Mouse (Mus musculus) hindbrain, embryonic 14.5 days (tissue): ENCODE measurements around the gene Piezo1. TPM values are rescaled to one million over a fixed set of nuclear protein-coding genes. Genes with fewer than 3 reads are reported as not detected.
A peak's percentile ranks its signal among the peaks of the same experiment; 100 is the strongest.

ENCODE experiments used
- ATAC-seq: fragments of 200-750 bp; cut with Nextera tagmentation; 2 replicates; pipeline ENCODE4 v1.8.0; 2017; ENCODE audit warnings: moderate number of reproducible peaks, mild to moderate bottlenecking, moderate TSS enrichment, moderate library complexity; ENCODE audit not compliant: low FRiP score
- DNase-seq: peaks from one replicate; pipeline ENCODE4 v3.0.0-alpha.2; 2015; ENCODE audit warnings: low spot score
- H3K27ac ChIP-seq: fragments of 300-500 bp; sonication (generic); 2 replicates; pipeline ENCODE4 v1.5.1; 2014; ENCODE audit warnings: mild to moderate bottlenecking, moderate library complexity
- H3K27me3 ChIP-seq: fragments of 300-500 bp; sonication (generic); 2 replicates; pipeline ENCODE4 v1.6.1; 2014; ENCODE audit warnings: mild to moderate bottlenecking, low read length, mixed read lengths; ENCODE audit not compliant: control insufficient read depth, insufficient read depth
- H3K36me3 ChIP-seq: fragments of 300-500 bp; sonication (generic); replicated peaks from 2 replicates; pipeline ENCODE4 v1.6.1; 2014; ENCODE audit not compliant: control insufficient read depth, insufficient read depth
- H3K4me1 ChIP-seq: fragments of 300-500 bp; sonication (generic); replicated peaks from 2 replicates; pipeline ENCODE4 v1.6.1; 2014; ENCODE audit warnings: antibody characterized with exemption, low read length, mixed read lengths; ENCODE audit not compliant: control insufficient read depth, insufficient read depth
- H3K4me2 ChIP-seq: fragments of 300-500 bp; sonication (generic); replicated peaks from 2 replicates; pipeline ENCODE4 v1.6.1; 2014; ENCODE audit warnings: mild to moderate bottlenecking, moderate library complexity
- H3K4me3 ChIP-seq: fragments of 300-500 bp; sonication (generic); replicated peaks from 2 replicates; pipeline ENCODE4 v1.5.1; 2014; ENCODE audit warnings: mild to moderate bottlenecking, low read length
- H3K9ac ChIP-seq: fragments of 300-500 bp; sonication (generic); 2 replicates; pipeline ENCODE4 v1.6.1; 2014
- H3K9me3 ChIP-seq: fragments of 300-500 bp; sonication (generic); 2 replicates; pipeline ENCODE4 v1.6.1; 2016; ENCODE audit warnings: low read length; ENCODE audit not compliant: control insufficient read depth
- WGBS: fragments of 180-500 bp; shearing (Covaris S2); extraction: QIAGEN DNeasy Blood & Tissue Kit; methylation state at CpG from one replicate; pipeline ENCODE4 v1.1.7; 2014; 5-methylcytosine and 5-hydroxymethylcytosine counted together
- polyA plus RNA-seq: library from polyadenylated mRNA; unstranded; fragments of >200 nt; fragmentation: Nextera tagmentation; extraction: Ambion mirVana; gene quantifications from 2 replicates; pipeline ENCODE4 v1.2.1, GENCODE M21; 2014

Piezo1 gene
- polyA plus RNA-seq, 1 experiment from 2014 or later = 3.1 TPM

GRCm38 (mm10) chr8:122537812-122538211, 13.3 kb downstream of the Piezo1 start:
- H3K9ac ChIP-seq = no peak overlapping the region
- H3K4me3 ChIP-seq = no peak overlapping the region
- no peaks in the 10 kb centered on the region for H3K4me1 ChIP-seq
- H3K9me3 ChIP-seq = no peaks in the 10 kb centered on the region
- DNase-seq (no peak), ATAC-seq (no peak)
- H3K27ac ChIP-seq = no peak overlapping the region
- no peaks in the 10 kb centered on the region for H3K27me3 ChIP-seq
- H3K4me2 ChIP-seq = no peak overlapping the region
- WGBS = 85% methylated on average over 2 of the region's 2 CpGs
- H3K36me3 ChIP-seq = no peaks in the 10 kb centered on the region

DNA sequence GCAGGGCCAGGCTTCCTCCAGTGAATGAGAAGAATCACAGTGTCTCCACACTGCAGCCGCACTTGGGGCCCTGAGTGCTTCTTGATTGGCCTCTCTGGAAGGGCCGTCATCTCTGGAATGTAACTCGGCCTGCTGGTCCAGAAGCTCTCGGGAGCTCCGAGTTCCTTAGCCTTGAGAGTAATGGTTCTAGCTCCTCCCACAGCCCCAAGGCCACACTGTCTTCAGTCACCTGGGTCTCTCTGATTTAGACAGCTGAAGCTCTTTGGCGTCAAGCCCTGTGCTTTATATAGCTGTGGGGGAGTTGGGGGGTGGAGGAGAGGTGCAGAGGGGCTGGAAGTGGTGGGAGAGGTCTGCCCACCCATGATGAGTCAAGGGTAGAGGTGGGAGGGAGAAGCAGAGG, 14.1 kb downstream of the Piezo1 start:
- Histone ChIP-seq H3K27me3 (no peaks in the 10 kb centered on the region), H3K36me3 (no peaks in the 10 kb centered on the region), H3K27ac (no peak overlapping the region), H3K4me1 (no peaks in the 10 kb centered on the region), H3K4me3 (no peak overlapping the region), H3K4me2 (no peak overlapping the region), H3K9ac (no peak overlapping the region), H3K9me3 (no peaks in the 10 kb centered on the region)
- DNase-seq (no peak), ATAC-seq (no peak)
- 68% methylated on average over 6 of the region's 6 CpGs for WGBS

DNA sequence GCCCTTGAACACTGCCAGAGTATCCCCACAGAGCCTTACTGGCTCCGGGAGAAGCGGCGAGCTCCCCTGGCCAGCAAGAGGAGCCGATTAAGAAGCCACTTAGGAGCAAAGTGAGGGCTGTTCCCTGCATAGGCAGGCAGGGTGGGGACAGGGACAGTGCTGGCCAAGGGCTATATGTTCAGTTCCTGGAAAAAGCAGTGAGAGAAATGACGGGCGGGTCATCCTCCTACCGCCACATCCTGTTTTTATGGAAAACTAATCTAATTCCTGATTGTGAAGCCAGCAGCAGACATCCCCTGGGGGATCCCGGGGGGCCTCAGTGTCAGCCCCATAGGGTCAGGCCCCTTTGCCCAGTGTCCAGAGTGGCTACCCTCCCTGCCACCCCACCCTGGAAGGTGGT, 19.8 kb downstream of the Piezo1 start:
- no peaks in the 10 kb centered on the region for H3K36me3 ChIP-seq
- H3K9ac ChIP-seq = no peak overlapping the region
- no peaks in the 10 kb centered on the region for H3K27me3 ChIP-seq
- H3K4me1 ChIP-seq = no peaks in the 10 kb centered on the region
- H3K4me3 ChIP-seq = no peak overlapping the region
- DNase-seq (no peak), ATAC-seq (no peak)
- 88% methylated on average over 8 of the region's 8 CpGs for WGBS
- H3K9me3 ChIP-seq = no peaks in the 10 kb centered on the region
- H3K4me2 ChIP-seq = no peak overlapping the region
- H3K27ac ChIP-seq = no peak overlapping the region

DNA sequence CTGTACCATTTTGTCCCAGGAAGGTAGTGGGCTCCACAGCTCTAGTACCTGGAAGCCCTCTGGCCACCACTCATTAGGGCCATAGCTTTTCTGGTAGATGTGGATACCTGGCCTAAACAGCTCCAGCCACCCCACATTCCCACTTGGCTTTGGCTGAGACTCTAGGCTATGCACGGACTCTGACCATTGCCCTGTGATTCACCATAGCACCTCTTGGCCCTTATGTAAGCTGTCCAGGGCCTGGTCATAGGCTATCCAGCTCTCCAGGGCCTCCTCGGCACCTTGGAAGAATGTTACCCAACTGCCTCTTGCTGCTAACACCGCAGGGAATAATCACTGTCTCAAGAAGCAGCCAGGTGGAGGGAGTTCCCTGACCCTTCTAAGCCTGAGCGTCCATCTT, 22.0 kb downstream of the Piezo1 start:
- 90% methylated on average over 4 of the region's 4 CpGs for WGBS
- ATAC-seq (no peak), DNase-seq (no peak)
- Histone ChIP-seq H3K9me3 (no peaks in the 10 kb centered on the region), H3K27ac (no peak overlapping the region), H3K4me2 (no peak overlapping the region), H3K4me3 (no peak overlapping the region), H3K4me1 (peaks cover 12% of the 10 kb centered on the region), H3K9ac (no peak overlapping the region), H3K27me3 (no peaks in the 10 kb centered on the region), H3K36me3 (no peaks in the 10 kb centered on the region)

DNA sequence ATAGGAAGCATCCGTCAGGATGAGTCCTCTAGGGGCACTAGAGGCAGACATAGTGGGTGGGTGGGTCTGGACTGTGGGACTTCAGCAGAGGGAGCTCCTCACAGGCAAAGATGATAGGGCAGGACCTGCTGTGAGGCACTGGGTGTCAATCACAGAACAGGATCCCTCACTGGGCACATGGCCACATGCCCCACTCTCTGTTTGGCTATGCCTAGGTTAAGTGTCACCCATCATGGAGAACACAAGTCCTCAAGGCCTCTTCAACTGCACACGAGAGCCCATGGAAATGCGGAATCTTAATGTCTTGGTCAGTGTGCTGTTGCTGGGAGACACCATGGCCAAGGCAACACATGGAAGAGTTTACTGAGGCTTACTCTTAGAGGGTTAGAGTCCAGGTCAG, 23.2 kb downstream of the Piezo1 start:
- Histone ChIP-seq H3K4me3 (no peak overlapping the region), H3K4me1 (peaks cover 24% of the 10 kb centered on the region), H3K27ac (no peak overlapping the region), H3K36me3 (no peaks in the 10 kb centered on the region), H3K4me2 (no peak overlapping the region), H3K9me3 (no peaks in the 10 kb centered on the region), H3K9ac (no peak overlapping the region), H3K27me3 (no peaks in the 10 kb centered on the region)
- WGBS = 96% methylated on average over 3 of the region's 3 CpGs
- no peak for ATAC-seq
- no peak for DNase-seq

GRCm38 (mm10) chr8:122526526-122527170, 24.5 kb downstream of the Piezo1 start:
- Histone ChIP-seq H3K4me2 (no peak overlapping the region), H3K27ac (no peak overlapping the region), H3K36me3 (no peaks in the 10 kb centered on the region), H3K9ac (no peak overlapping the region), H3K4me1 (peaks cover 28% of the 10 kb centered on the region), H3K4me3 (no peak overlapping the region), H3K9me3 (no peaks in the 10 kb centered on the region), H3K27me3 (no peaks in the 10 kb centered on the region)
- WGBS = 74% methylated on average over 7 of the region's 7 CpGs
- no peak for DNase-seq
- ATAC-seq = no peak

GRCm38 (mm10) chr8:122526084-122526483, 25.0 kb downstream of the Piezo1 start:
- WGBS = 75% methylated on average over 3 of the region's 3 CpGs
- ATAC-seq = no peak

GRCm38 (mm10) chr8:122525004-122525403, 26.1 kb downstream of the Piezo1 start:
- Histone ChIP-seq H3K36me3 (no peaks in the 10 kb centered on the region), H3K4me1 (peaks cover 28% of the 10 kb centered on the region), H3K9ac (no peak overlapping the region), H3K4me2 (no peak overlapping the region), H3K27me3 (no peaks in the 10 kb centered on the region), H3K9me3 (no peaks in the 10 kb centered on the region), H3K4me3 (no peak overlapping the region), H3K27ac (no peak overlapping the region)
- DNase-seq = no peak
- WGBS = 78% methylated on average over 6 of the region's 6 CpGs
- ATAC-seq = 0 out of 2 replicates have a peak, but pooled peaks have one; percentile 3

More at GRCm38 (mm10) chr8:122526084-122526483, 25.0 kb downstream of the Piezo1 start:
- H3K9ac ChIP-seq = no peak overlapping the region
- no peak overlapping the region for H3K27ac ChIP-seq
- no peak overlapping the region for H3K4me3 ChIP-seq
- H3K9me3 ChIP-seq = no peaks in the 10 kb centered on the region
- H3K4me2 ChIP-seq = no peak overlapping the region
- no peaks in the 10 kb centered on the region for H3K27me3 ChIP-seq
- no peaks in the 10 kb centered on the region for H3K36me3 ChIP-seq
- no peak for DNase-seq
- H3K4me1 ChIP-seq = peaks cover 28% of the 10 kb centered on the region

- H3K4me2 ChIP-seq = no peak overlapping the region
- 75% methylated on average over 6 of the region's 6 CpGs for WGBS
These were observed 26.6 kb downstream of the Piezo1 start for GRCm38 (mm10) chr8:122524506-122524905.

More at GRCm38 (mm10) chr8:122524506-122524905, 26.6 kb downstream of the Piezo1 start:
- Histone ChIP-seq H3K36me3 (no peaks in the 10 kb centered on the region), H3K27ac (0 out of 2 replicates have a peak overlapping the region, but pooled peaks have one; percentile 1), H3K4me3 (no peak overlapping the region), H3K4me1 (peaks cover 28% of the 10 kb centered on the region), H3K27me3 (no peaks in the 10 kb centered on the region), H3K9me3 (no peaks in the 10 kb centered on the region), H3K9ac (no peak overlapping the region)
- DNase-seq = no peak
- no peak for ATAC-seq
